Mouse (Mus musculus) stomach, postnatal 0 days (tissue): ENCODE results near the gene Otp. TPM values are rescaled to one million over a fixed set of nuclear protein-coding genes. Genes with fewer than 3 reads are reported as not detected.

Source experiments
- ATAC-seq: fragments of 200-750 bp; cut with Nextera tagmentation; 2 replicates; pipeline ENCODE4 v1.8.0; 2017; ENCODE audit not compliant: low FRiP score, low TSS enrichment
- DNase-seq: peaks from one replicate; pipeline ENCODE4 v3.0.0-alpha.2; 2016; ENCODE audit warnings: low spot score
- H3K27ac ChIP-seq: fragments of 300-500 bp; sonication (generic); replicated peaks from 2 replicates; pipeline ENCODE4 v1.5.1; 2014; ENCODE audit warnings: mild to moderate bottlenecking, control low read depth
- H3K27me3 ChIP-seq: fragments of 300-500 bp; sonication (generic); 2 replicates; pipeline ENCODE4 v1.6.1; 2014; ENCODE audit warnings: low read length; ENCODE audit not compliant: control insufficient read depth, insufficient read depth
- H3K36me3 ChIP-seq: fragments of 300-500 bp; sonication (generic); 2 replicates; pipeline ENCODE4 v1.6.1; 2014; ENCODE audit warnings: low read length, mixed read lengths; ENCODE audit not compliant: control insufficient read depth, insufficient read depth
- H3K4me1 ChIP-seq: fragments of 300-500 bp; sonication (generic); replicated peaks from 2 replicates; pipeline ENCODE4 v1.6.1; 2014; ENCODE audit warnings: antibody characterized with exemption; ENCODE audit not compliant: control insufficient read depth, insufficient read depth
- H3K4me2 ChIP-seq: fragments of 300-500 bp; sonication (generic); replicated peaks from 2 replicates; pipeline ENCODE4 v1.6.1; 2014; ENCODE audit warnings: low read depth, mild to moderate bottlenecking, control low read depth, moderate library complexity
- H3K4me3 ChIP-seq: fragments of 300-500 bp; sonication (generic); 2 replicates; pipeline ENCODE4 v1.5.1; 2014; ENCODE audit warnings: low read depth, low read length, control low read depth
- H3K9ac ChIP-seq: fragments of 300-500 bp; sonication (generic); 2 replicates; pipeline ENCODE4 v1.6.1; 2014; ENCODE audit warnings: mild to moderate bottlenecking, low read length, control low read depth, mixed read lengths
- H3K9me3 ChIP-seq: fragments of 300-500 bp; sonication (generic); 2 replicates; pipeline ENCODE4 v1.6.1; 2016; ENCODE audit warnings: low read length; ENCODE audit not compliant: control insufficient read depth
- CTCF ChIP-seq: IDR thresholded peaks from 2 replicates; pipeline ENCODE4 v1.5.1; 2016; ENCODE audit warnings: antibody characterized with exemption, low read depth, mild to moderate bottlenecking, moderate library complexity
- EP300 ChIP-seq: optimal IDR thresholded peaks from 2 replicates; pipeline ENCODE3; 2016; ENCODE audit warnings: antibody characterized with exemption
- WGBS: fragments of 180-500 bp; shearing (Covaris S2); extraction: QIAGEN DNeasy Blood & Tissue Kit; methylation state at CpG from one replicate; pipeline ENCODE4 v1.1.7; 2014; 5-methylcytosine and 5-hydroxymethylcytosine counted together
- polyA plus RNA-seq: library from polyadenylated mRNA; unstranded; fragments of >200 nt; fragmentation: Nextera tagmentation; extraction: Ambion mirVana; gene quantifications from 2 replicates; pipeline ENCODE4 v1.2.1, GENCODE M21; 2015

The Otp gene
- polyA plus RNA-seq, 1 experiment from 2014 or later, result not detected

DNA sequence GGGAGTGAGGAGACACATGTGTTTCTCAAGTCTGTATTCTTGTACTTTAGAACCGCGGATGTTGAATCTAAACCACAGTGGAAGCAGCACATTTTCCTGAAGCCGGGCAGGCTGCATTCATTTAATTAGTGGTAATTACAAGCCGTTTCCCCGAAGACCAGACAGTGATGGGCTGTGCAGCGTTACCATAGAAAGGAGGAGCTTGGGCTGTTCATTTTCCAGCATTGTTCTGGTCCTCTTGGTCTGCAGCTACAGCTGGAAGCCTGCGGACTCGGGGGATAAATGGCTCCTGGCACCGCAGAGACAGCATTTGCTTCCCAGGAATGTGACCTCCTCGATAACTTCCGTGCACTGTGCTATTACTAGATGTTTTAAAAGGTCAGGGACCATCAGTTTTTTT is 37.6 kb downstream of the Otp start:
- WGBS, result 23% methylated on average over 11 of the region's 11 CpGs
- H3K4me1 ChIP-seq, result no peaks in the 10 kb centered on the region
- no peaks in the 10 kb centered on the region for H3K9me3 ChIP-seq
- no peak for ATAC-seq
- H3K9ac ChIP-seq, result no peak overlapping the region
- H3K4me2 ChIP-seq, result no peak overlapping the region
- DNase-seq, result no peak
- H3K27ac ChIP-seq, result no peak overlapping the region
- no peaks in the 10 kb centered on the region for H3K36me3 ChIP-seq
- TF ChIP-seq EP300 (no peak), CTCF (no peak)
- no peak overlapping the region for H3K4me3 ChIP-seq
- no peaks in the 10 kb centered on the region for H3K27me3 ChIP-seq

- H3K4me3 ChIP-seq, result no peak overlapping the region
- ATAC-seq (no peak), DNase-seq (no peak)
- H3K27ac ChIP-seq, result no peak overlapping the region
- no peak overlapping the region for H3K4me2 ChIP-seq
- H3K9me3 ChIP-seq, result no peaks in the 10 kb centered on the region
- H3K9ac ChIP-seq, result no peak overlapping the region
- no peaks in the 10 kb centered on the region for H3K27me3 ChIP-seq
- WGBS, result 65% methylated on average over 5 of the region's 5 CpGs
- H3K36me3 ChIP-seq, result no peaks in the 10 kb centered on the region
- no peaks in the 10 kb centered on the region for H3K4me1 ChIP-seq
- TF ChIP-seq EP300, result no peak
- TF ChIP-seq CTCF, result no peak
Measured at GRCm38 (mm10) chr13:94915654-94916053, 40.3 kb downstream of the Otp start.

DNA sequence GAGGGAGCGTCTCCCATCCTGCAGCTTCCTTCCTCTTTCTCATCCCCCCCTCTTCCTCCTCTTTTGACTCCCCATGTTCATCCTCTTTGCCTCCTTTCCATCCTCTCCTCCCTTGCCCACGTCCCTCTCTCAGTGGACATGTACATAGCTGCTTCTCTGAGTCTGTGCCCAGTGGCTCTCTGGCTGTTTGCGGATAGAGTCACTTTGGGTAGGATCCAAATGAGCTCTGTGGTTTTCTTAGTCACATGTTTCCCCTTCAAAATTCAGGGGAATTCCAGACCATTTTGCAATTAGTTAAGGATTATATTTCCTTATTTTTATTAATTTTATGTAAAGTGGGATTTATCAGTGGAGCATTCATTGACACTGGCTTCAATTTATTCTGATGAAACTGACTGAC is 52.7 kb downstream of the Otp start:
- DNase-seq (no peak), ATAC-seq (no peak)
- Histone ChIP-seq H3K4me2 (no peak overlapping the region), H3K4me3 (no peak overlapping the region), H3K36me3 (no peaks in the 10 kb centered on the region), H3K9ac (no peak overlapping the region), H3K9me3 (no peaks in the 10 kb centered on the region), H3K4me1 (no peaks in the 10 kb centered on the region), H3K27me3 (no peaks in the 10 kb centered on the region), H3K27ac (no peak overlapping the region)
- WGBS, result 68% methylated on average over 3 of the region's 3 CpGs
- TF ChIP-seq CTCF, result no peak
- TF ChIP-seq EP300, result no peak

Other genes starting within 250 kb of the Otp start
- 211 and 217 TPM in 2 replicates for gene Tbca, start 86.7 kb upstream of the Otp start, polyA plus RNA-seq
- gene Wdr41, start 100.7 kb downstream of the Otp start, polyA plus RNA-seq, result 17.0 and 17.2 TPM in 2 replicates